Mouse (Mus musculus) heart, adult 9 months (tissue): Measurements from ENCODE around the gene Nek3.

ENCODE experiments used
- DNase-seq, 2 experiments: peaks; one replicate each; pipeline ENCODE4 v3.0.0; 2022; ENCODE audit warnings: low spot score in 2 of 2

Gene Nek3

DNA sequence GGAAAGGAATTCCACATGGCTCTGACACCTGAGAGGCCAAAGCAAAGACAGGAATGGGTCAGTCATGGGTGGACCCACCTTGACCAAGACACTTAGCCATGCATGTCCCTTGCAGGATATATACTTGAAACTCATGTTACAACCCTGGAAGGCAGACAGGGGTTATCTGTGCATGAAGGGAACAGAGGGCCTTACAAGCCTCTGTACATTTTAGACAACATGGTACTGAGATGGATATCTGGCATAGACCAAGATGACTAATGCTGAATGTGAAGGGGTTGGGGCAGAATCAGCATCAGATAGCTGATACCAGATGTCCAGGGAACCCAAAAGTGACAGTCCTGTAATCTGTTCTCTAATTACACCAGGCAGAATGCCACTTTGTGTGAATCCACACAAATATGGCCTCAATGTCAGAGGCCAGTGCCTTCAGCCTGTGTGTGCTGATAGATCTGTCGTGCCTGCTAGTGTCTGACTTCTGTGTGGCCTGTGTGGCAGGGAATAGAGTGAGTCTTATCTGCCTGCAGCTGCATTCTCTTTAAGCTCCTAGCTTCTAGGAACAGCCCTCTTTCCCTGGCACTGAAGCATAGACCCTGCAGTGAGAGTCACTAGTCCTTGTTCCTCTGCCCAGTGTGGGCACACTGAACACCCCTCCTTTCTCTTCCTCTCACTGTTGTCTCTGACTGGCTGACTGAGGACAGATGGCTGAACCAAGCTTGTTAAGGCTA is 22.3 kb downstream of the Nek3 start:
- no peak for DNase-seq

GRCm38 (mm10) chr8:22142592-22142991 is 23.6 kb downstream of the Nek3 start:
- DNase-seq: no peak

DNA sequence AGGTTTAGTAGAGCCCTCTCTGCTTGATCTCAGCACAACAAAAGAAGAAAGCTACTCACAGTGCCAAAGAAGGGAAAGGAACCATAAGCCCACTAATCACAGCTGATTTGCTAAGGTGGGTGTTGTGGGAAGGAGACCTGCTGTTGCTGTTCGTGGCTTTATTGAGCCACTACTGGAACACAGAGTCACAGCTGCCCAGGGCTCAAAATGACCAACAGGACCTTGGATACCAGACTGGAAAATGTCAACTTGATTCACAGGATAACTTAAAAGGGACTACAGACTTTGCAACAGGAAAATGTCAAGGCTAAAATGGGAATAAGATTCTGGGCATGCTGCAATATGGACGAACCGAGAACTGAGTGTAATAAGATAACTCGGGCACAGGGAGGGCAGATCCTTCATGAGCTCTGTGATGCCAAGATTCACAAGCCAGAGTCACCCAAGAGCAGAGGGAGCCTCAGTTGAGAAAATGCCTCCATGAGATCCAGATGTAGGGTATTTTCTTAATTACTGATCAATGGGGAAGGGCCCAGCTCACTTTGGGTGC is 24.3 kb downstream of the Nek3 start:
- DNase-seq: no peak

DNA sequence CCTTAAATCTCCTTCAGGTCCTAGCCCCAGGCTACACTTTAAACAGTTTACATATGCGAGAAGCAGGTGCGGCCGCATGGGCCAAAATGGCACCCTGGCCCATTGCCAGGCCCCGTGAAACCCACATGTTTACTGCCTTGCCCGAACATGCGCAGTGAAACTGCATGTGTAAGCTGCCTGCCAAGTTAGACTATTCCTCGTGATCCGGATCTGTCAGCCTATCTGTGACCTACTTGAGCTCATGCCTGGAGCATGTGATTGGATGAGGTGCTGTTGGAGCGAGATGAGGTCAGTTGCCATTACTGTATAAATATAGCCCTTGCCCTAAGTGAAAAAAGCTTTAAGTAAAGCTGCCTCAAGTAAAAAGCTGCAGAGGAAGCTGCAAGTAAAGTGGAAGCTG is 29.8 kb downstream of the Nek3 start:
- DNase-seq: peak; percentile 43 to 51

DNA sequence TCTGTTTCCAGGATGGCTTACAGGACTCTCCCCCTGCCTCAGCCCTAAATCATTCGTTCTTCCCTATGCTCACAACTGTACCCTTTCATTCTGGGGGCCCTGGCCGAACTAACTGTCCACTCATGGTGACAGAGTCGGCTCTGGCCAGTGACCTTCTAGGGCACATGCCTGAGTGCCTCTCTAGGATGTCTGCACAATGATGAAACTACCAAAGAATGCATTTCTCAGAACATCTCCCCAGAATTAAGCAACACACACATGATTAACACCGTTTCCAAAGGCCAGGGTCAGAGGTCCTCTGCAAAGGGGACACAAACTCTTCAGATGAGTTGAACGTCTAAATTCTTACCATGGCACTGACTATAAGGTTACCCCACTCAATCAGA is 31.5 kb downstream of the Nek3 start:
- no peak for DNase-seq

DNA sequence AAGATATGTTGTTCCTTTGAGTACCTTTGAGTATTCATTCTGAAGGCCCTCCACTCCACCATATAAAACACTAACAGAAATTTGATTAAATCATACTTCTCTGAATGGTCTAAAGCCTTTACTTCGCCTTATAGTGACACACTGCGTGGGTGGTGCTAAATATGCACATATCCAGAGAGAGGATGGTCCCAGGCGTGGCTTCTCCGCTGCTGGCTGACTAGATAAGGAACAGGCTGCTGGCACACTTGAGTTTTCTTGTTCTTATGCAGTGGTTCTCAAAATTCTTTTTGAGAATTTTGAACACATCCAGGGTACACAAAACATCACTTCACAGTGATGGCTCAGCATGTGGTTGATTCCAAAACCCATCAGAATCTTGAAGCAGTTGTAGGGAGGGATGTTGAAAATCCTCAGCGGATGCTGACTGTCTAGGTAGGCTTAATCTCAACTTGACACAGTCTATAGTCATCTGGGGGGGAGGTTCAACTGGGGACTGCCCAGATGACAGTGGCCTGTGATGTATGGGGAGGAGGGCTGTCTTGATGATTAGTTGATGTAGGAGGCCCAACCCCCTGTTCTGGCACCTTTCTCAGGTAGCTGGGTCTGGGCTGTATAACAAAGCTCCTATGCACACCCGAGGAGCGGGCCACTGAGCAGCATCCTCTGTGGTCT is 32.0 kb downstream of the Nek3 start:
- DNase-seq: no peak

DNA sequence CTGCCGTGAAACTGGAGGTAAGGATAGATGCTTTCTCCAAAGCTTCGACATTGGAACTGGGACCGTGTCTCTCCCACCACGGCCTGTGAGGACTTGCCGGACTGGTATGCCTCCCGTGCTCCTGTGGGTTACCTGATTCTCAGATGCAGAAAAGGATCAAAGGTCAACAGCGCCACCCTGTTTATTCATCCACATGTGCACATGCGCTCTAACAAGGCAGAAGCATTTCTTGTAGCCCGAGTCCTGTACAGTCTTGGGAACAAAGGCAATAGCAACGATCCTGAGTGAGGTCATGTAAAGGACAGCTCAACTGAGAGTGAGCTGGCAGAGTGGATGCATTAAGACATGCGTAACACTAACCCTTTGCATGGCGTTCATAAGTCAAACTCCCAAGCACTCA is 34.2 kb downstream of the Nek3 start:
- DNase-seq: no peak

DNA sequence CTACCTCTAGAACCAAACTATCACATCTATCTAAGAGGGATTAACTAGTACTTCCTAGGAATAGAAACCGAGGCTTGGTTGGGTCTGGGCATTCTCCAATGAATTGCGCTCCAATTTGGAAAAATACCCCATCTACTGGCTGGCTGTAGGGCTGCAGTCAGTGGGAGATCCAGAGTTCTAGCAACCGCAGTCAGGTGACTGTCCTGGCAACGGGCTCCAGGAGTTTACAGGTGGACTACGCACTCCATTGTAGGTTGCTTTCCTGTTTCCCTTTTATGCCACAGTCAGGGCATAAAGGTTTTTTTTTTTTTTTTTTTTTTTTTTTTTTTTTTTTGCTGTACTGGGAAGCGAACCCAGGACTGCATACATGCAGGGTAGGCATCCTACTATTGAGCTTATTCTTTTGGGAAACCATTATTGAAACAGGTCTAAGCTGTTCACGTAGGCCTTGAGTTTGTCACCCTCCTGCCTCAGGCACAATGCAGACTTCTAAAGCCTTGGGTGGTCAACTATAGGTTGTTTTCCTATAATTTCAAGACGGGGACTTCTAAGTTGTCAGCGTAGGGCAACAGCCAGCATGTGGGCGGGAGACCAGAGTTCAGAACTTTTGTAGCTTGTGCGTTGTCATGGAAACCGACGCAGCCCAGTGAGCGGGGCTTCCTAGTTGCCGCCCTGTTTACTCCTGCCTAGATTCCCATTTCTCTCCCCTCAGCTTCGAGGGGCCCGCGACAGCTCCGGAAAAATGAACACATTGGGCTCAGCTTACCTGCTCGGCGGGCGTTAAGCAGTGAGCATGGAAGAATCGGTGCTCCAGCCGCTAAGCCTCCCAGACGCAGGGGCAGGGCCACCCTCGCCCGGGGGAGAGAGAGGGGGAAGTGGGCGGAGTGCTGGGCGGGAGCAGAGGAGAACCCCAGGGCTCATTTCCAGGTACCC is 41.7 kb downstream of the Nek3 start, which contains the start of gene Nek5:
Gene Nek5, minus strand, starts transcription at position 834 of the 933 bp plus-strand sequence.
- DNase-seq: peak; percentile 4 to 7

DNA sequence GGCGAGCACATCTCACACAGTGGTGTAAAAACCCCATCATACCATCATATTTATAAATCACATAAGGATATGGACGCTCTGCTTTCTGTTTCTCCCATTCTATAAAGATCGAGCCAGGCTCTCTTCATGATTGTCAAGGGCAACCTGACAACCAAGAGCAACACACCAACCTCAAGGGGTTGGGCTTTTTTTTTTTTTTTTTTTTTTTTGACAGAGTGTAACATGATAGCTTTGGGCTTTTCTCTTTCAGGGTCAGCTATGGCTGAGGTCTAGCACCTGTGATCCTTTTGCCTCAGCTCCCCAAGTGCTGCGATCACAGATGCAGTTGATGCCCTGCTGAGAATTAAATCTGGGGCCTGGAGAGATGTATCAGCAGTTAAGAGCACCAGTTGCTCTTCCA is 59.2 kb downstream of the Nek3 start:
- no peak for DNase-seq

- DNase-seq: no peak
Measured at GRCm38 (mm10) chr8:22091568-22091967, 74.7 kb downstream of the Nek3 start.

DNA sequence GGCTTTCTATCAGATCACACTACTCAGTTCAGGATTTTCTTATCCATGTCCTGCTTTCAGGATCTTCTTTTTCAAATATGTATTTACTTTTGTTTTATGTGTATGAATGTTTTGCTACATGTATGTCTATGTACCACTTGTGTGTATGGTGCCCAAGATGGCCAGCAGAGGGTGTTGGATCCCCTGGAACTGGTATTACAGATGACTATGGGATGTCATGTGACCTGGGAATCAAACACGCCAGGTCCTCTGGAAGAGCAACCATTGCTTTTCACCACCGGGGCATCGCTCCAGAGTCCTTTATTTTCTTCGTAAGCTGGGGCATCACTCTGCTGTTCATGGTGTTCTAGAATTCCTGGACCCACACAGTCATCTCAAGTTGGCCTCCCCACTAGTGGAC is 77.0 kb downstream of the Nek3 start:
- no peak for DNase-seq

DNA sequence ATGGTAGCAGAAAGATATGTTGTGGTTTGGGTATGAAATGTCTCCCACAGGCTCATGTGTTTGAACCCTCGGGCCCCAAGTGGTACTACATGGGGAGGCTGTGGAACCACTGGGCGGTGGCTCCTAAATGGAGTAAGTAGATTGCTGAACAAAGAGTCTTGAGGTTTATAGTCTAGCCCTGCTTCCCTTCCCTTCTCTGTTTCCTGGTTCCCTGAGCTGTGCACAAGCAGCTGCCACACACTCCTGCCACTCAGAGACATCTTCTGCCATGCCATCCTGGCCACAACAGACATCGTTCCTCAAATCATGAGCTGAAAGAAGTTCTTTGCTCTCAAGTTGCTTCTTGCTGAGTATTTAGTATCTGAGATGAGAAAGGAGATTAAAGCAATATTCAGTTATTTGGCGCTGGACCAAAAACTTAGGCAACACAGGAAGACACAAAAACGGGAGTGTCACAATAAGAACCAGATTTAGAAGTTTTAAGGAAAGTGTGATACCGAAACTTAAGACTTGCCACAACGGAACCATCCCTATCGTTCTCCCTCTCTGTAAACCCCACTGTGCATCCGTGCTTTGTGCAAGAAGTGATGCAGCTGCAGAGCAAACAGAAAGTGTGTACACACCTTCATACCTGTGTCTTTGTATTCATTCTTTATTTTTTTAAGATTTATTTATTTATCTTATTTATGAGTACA is 86.8 kb downstream of the Nek3 start:
- DNase-seq: no peak
